Mouse (Mus musculus) c-Kit-positive CD71-positive TER-119-positive erythroid progenitor cells, embryonic 14.5 days (primary cell): Measurements from ENCODE around the gene Ror1.

ENCODE experiments used
- DNase-seq: peaks from one replicate; pipeline ENCODE4 v3.0.0-alpha.2; 2013; ENCODE audit warnings: low spot score

Gene Ror1

GRCm38 (mm10) chr4:100311775-100312537, 216.4 kb downstream of the Ror1 start:
- no peak for DNase-seq

DNA sequence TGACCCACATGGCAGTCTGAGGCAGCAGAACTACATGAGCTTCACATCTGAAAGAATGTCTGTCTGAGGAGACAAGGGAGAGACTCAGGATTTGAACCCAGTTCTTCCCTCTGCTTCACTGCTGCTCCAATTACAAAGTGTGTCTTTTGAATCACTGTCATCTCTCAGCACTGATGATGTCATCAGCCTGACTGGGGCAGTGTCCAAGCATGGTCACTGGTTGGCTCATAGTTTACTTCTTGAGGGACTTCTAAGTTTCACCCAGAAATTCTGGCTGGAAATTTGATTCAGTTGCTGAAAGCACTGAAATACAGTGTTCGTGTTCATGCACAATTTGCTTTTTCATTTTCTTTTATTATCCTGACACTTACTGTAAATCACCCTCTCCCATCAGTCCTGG, 219.5 kb downstream of the Ror1 start:
- no peak for DNase-seq

DNA sequence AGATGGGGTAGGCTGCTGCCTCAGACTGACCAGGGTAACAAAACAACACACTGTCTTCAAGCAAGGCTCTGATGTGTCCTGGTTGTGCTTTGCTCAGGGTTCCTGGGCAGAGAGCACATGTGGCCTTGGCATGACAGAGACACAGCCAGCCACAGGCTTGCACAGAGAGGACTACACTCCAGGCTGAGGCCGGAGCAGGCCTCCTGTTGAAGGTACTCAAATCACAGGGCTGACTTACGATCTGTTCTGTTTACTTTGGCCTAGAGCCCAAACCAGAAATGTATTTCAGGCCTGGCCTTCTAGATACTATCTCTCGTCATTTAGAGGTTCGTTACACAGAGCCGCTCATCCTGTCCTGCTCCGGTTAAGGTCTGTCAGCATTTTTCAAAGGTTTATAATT, 226.2 kb downstream of the Ror1 start:
- DNase-seq = no peak

DNA sequence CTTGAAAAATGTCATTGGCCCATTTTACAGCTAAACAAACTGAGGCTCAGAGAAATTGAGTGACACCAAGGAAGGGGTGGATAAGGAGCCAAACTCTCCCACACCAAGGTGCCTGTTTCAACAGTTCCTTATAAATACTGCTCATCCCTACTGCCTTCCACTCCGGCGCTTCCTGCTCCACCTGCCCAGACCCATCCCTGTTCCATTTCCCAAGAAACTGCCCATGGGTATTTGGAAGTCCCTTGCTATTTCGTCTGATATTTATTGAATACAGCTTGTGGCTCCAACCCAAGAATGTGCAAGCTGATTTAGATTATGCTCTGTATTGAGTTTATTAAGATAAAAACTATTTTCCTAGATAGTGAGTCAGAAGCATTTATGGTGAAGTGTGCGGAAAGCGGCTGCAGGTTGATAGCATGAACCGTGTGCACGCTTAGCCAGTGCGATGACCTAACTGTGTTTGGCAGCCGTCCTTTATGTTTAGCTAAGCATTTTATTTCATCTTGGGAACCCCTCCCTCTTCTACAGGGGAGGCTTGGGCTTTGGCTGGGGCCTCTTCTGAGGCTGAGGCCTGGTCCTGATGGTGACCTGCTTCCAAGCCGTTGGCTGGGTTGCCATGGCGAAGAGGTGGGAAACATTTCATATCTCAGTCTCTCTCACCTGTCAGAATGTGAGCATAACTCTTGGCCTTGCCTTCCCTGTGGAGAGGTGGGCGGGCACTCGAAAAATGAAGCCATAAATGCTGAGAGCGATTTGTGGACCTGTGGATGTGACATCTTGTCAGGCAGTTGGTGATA, 229.3 kb downstream of the Ror1 start:
- no peak for DNase-seq

DNA sequence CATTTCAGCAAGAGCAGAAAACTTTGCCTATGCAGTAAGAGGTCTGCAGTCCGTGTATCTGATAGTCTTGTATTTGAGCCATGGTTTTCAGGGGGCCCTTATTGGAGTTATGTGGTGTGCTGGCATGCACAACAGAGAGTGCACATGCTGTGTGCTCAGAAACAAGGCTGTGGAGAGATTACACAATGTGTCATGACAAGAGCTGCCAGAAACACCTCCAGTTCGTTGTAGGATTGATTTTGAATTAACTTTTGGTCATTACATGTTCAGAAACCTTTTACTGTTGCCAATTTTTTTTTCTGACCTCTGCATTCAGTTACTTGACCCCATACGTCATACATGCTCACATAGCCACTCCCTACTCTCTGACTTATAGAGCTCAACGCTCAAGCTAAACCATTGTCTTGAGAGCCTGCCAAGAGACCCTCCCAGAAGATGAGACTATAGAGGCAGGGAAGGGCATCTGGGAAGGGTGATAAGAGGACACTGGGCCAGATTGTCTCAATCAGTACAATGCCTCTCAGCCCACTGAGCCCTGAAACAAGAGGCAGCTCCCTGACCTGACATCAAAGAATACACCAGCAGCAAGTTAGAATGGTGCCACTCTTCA, 232.9 kb downstream of the Ror1 start:
- no peak for DNase-seq

- no peak for DNase-seq
Measured at GRCm38 (mm10) chr4:100335168-100335567, 239.6 kb downstream of the Ror1 start.

DNA sequence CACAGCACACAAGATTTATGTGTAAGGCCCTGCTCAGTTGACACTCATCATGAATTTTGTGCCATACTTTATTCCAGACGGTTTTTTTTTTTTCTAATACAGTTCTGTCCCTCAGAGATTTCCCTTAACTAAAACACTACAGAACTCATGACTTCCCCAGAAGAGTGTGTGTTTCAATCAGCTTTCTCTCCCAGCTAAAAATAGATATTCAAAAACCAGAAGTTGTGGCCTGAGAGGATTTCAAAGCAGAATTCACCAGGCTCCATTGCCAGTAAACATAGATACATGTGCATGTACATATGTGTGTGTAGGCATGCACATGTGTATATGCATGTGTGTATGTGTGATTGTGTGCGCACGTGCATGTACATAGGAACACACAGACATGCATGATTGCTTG, 252.2 kb downstream of the Ror1 start:
- DNase-seq = no peak

DNA sequence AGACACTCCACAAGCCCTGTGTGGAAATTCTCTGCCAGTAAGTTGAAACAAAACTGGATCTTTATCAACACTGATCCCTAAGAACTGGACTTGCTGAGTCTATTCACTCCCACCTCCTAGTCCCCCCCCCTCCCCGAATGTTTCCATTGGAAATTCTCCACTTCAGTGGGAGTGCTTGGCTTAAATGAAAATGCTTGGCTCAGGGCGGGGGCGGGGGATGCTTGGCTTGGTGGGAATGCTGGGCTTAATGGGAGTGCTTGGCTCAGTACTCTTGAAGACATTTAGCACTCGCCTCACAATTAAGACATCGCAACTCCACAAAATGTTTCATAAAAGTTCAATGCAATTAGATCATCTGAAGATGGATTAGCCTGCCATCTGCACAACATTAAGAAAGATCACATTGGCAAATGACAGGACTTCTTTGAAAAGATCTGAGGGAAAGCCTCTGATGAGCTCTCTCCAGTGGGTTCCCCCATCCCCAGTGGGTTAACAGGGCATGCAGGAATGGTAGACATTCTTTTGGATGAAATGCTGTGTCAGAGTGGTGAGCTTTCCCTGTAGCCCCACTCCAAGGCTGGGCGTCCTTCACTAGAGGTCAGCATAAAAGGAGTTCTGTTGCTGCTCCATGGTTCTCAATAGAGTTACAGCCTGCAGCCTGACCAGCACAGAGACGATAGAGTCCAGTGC, 254.7 kb downstream of the Ror1 start:
- no peak for DNase-seq

- no peak for DNase-seq
Measured at GRCm38 (mm10) chr4:100351797-100352290, 256.3 kb downstream of the Ror1 start.

- DNase-seq = no peak
Measured at GRCm38 (mm10) chr4:100355566-100355965, 260.0 kb downstream of the Ror1 start.

DNA sequence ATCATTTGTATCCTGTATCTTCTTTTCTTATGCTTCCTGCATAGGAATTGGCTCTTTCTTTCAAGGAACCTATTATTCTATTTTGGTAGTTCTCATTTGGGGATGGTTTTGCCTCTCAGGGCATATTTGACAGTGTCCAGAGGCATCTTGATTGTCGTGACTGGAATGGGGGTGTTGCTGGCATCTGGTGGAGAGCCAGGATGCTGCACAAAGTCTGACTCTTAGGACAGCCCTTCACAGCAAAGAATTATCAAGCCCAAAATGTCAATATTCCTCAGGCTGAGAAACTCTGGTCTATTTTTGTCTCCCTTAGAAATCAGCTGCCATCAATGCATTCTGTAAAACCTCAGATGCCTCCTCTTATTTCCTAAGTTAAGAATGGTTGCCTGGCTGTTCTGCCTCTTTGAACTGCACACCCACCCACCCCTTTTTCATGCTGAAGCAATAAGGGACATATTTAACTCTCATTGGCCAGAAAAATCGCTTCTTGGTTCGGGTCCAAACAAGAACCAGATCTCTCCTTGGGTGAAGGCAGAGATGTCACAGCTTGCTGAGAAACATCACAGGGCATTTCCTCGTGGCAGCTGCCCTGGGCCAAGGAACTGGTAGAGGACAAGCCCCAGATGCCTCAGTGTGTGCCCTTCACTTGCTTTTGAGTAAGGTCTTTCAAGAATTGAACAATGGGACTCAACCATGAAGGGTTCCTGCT, 262.4 kb downstream of the Ror1 start:
- DNase-seq = no peak

DNA sequence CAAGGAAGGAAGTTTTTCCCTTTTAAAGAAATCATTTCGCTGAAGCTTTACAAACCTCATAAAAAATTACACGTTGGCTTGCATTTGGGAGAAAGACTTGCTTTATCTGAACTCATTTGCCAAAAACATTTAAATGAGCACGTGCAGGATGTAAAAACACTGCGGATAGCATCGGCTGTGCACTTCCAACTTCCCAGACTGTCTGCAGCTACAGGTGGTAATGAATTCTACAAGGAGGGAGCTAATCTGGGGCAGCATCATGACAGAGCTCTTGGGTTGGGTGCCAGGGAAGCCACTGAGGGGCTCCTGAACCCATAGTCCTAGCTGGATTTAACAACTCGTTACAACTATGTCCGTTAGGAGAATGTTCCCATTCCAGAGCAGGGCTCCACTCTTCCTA, 268.1 kb downstream of the Ror1 start:
- no peak for DNase-seq

DNA sequence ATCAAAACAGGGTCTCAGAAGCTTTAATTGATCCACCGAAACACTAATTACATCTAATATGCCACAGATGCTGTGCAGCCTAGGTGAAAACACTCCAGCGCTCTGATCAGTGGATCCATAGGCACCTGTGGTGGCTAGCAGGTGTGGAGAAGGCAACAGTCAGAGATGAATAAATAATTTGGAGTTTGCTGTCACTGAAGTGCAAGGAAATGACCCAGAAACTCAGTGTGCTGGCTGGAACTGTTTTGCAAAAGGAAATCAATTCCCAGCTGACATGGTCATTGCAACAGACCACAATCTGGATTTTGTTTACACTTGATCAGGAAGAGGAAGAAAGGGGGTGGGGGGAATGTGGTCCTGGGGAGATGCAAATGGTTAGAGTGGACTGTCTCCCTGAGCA, 273.1 kb downstream of the Ror1 start:
- no peak for DNase-seq

- no peak for DNase-seq
Measured at GRCm38 (mm10) chr4:100369541-100370174, 274.1 kb downstream of the Ror1 start.

- DNase-seq = no peak
Measured at GRCm38 (mm10) chr4:100372806-100373205, 277.2 kb downstream of the Ror1 start.

DNA sequence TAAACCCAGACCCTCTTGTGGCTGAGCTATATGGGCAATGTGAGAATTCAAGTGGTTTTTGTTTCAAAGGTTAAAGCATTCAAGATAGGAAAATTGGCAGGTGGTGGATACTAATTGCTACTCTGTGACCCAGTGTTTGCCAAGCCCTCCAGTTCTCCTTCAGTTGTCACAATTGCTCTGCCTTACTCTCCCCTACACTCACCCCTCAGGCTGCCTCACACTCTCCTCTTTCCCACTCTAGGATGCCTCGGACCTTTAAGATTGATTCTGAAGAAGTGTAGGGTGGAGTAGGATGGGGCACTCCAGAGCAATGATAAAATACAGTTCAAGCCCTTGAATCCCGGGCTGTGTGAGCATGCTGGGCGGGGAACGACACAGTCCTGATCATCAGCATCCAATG, 278.2 kb downstream of the Ror1 start:
- DNase-seq = no peak

- no peak for DNase-seq
Measured at GRCm38 (mm10) chr4:100375286-100375685, 279.7 kb downstream of the Ror1 start.

- DNase-seq = no peak
Measured at GRCm38 (mm10) chr4:100376163-100376562, 280.6 kb downstream of the Ror1 start.

DNA sequence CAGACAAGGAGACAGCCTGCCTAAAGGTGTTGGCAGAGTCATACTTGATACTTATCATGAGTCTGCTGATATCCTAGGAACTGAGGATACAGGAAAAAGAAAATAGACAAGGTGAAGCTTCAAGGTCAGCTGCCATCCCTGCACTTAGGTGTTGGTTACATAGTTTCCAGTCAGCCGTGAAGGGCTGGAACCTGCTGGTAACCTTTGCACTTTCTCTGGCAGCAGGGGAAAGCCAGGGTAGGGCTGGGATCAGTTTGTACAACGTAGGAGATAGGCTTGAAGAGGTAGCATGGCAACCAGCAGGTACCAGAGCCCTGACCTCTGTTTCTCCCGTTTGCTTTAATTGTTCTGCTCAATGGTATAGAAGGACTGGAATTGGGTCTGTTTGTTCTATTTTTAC, 281.6 kb downstream of the Ror1 start:
- DNase-seq = no peak

DNA sequence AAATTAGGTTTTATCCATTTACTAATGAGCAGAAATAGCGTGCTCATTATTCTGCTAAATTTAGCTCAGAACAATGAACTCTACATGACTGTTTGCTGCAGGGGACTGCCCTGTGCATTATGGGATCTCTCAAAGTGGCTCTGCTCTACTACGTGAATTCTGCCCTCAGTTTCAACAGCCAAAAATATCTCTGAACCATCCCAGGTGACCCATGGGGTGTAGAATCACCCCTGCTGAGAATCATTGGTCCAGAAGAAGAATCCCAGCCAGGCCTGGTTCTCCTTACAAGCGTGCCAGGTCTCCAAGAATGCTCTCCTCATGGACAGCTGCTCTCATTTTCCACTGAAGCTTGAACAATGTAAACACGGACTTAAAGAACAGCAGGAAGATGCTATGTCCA, 282.4 kb downstream of the Ror1 start:
- DNase-seq = no peak

DNA sequence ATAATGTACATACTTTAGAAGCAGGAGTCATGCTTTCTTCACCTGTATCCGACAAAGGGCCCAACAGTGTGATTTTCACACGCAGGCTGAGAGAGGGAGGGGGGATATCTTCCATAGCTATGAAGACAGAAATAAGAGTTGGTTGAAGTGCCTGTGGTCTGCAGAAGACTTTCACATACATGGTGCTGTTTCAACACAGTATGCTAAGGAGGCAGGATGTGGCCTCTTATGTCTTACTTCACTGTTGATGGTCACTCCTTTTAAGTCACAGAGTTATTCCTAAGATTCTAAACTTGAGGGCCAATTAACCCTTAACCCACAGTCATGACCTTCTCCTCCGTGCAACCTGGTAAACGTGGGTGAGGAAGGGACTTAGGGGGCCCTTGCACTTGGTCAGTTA, 286.2 kb downstream of the Ror1 start:
- DNase-seq = no peak
